Mouse (Mus musculus) embryo, embryonic 9.5 days (tissue): ENCODE measurements around the gene Tbxas1.

Experiments
- DNase-seq: peaks from one replicate; pipeline ENCODE4 v3.0.0-alpha.2; 2017; ENCODE audit errors: extremely low spot score

The Tbxas1 gene

GRCm38 (mm10) chr6:38923450-38923849 lies 48.2 kb downstream of the Tbxas1 start:
- DNase-seq: no peak

- no peak for DNase-seq
Observed at GRCm38 (mm10) chr6:38923870-38924817, 48.9 kb downstream of the Tbxas1 start.

- no peak for DNase-seq
Observed at GRCm38 (mm10) chr6:38925719-38926118, 50.5 kb downstream of the Tbxas1 start.

- peak; percentile 47 for DNase-seq
Observed at GRCm38 (mm10) chr6:38926135-38926962, 51.1 kb downstream of the Tbxas1 start.

- no peak for DNase-seq
Observed at GRCm38 (mm10) chr6:38926963-38927361, 51.8 kb downstream of the Tbxas1 start.

GRCm38 (mm10) chr6:38928489-38928888 lies 53.3 kb downstream of the Tbxas1 start:
- DNase-seq: no peak

- DNase-seq: no peak
Observed at GRCm38 (mm10) chr6:38936009-38936408, 60.8 kb downstream of the Tbxas1 start.

- no peak for DNase-seq
Observed at GRCm38 (mm10) chr6:38938421-38938820, 63.2 kb downstream of the Tbxas1 start.

- DNase-seq: no peak
Observed at GRCm38 (mm10) chr6:38939096-38939495, 63.9 kb downstream of the Tbxas1 start.

GRCm38 (mm10) chr6:38941016-38941415 lies 65.8 kb downstream of the Tbxas1 start:
- DNase-seq: no peak

- no peak for DNase-seq
Observed at GRCm38 (mm10) chr6:38942771-38943170, 67.6 kb downstream of the Tbxas1 start.

- no peak for DNase-seq
Observed at GRCm38 (mm10) chr6:38944392-38944791, 69.2 kb downstream of the Tbxas1 start.

GRCm38 (mm10) chr6:38944826-38945225 lies 69.6 kb downstream of the Tbxas1 start:
- no peak for DNase-seq

GRCm38 (mm10) chr6:38945681-38946080 lies 70.5 kb downstream of the Tbxas1 start:
- DNase-seq: no peak

- DNase-seq: no peak
Observed at GRCm38 (mm10) chr6:38947282-38947681, 72.1 kb downstream of the Tbxas1 start.

GRCm38 (mm10) chr6:38949683-38950161 lies 74.5 kb downstream of the Tbxas1 start:
- DNase-seq: peak; percentile 11

GRCm38 (mm10) chr6:38950341-38950740 lies 75.1 kb downstream of the Tbxas1 start:
- no peak for DNase-seq

- DNase-seq: no peak
Observed at GRCm38 (mm10) chr6:38950838-38951237, 75.6 kb downstream of the Tbxas1 start.

GRCm38 (mm10) chr6:38956641-38957040 lies 81.4 kb downstream of the Tbxas1 start:
- no peak for DNase-seq

GRCm38 (mm10) chr6:38957246-38957645 lies 82.0 kb downstream of the Tbxas1 start:
- no peak for DNase-seq

- DNase-seq: no peak
Observed at GRCm38 (mm10) chr6:38959502-38959901, 84.3 kb downstream of the Tbxas1 start.

GRCm38 (mm10) chr6:38960367-38960766 lies 85.2 kb downstream of the Tbxas1 start:
- no peak for DNase-seq
